Mouse (Mus musculus) bone marrow macrophage, adult 2 months (primary cell): Measurements from ENCODE around the gene Myof. TPM values are rescaled to one million over a fixed set of nuclear protein-coding genes. Genes with fewer than 3 reads are reported as not detected.
A peak's percentile ranks its signal among the peaks of the same experiment; 100 is the strongest.

Source experiments
- H3K27ac ChIP-seq: 2 replicates; pipeline ENCODE4 v1.5.1; 2012; ENCODE audit warnings: low read depth, low read length; ENCODE audit not compliant: insufficient read depth
- H3K4me1 ChIP-seq: 2 replicates; pipeline ENCODE4 v1.6.1; 2012; ENCODE audit warnings: low read length; ENCODE audit not compliant: control insufficient read depth, insufficient read depth
- H3K4me3 ChIP-seq: 2 replicates; pipeline ENCODE4 v1.5.1; 2012; ENCODE audit warnings: mild to moderate bottlenecking, low read length, moderate library complexity; ENCODE audit not compliant: insufficient read depth
- CTCF ChIP-seq: IDR thresholded peaks from 2 replicates; pipeline ENCODE4 v1.5.1; 2012; ENCODE audit warnings: low read depth, mild to moderate bottlenecking, low read length, moderate library complexity
- POLR2A ChIP-seq: IDR thresholded peaks from 2 replicates; pipeline ENCODE4 v1.6.1; 2012; ENCODE audit warnings: mild to moderate bottlenecking, low read depth, low read length, borderline replicate concordance
- polyA plus RNA-seq: library from polyadenylated mRNA; stranded (reverse); fragments of >200 nt; gene quantifications from 2 replicates; pipeline ENCODE4 v1.2.4, GENCODE M21; 2012; ENCODE audit not compliant: missing spikeins, insufficient read depth, insufficient read length

Myof gene
- polyA plus RNA-seq, 1 experiment, result 160 TPM

DNA sequence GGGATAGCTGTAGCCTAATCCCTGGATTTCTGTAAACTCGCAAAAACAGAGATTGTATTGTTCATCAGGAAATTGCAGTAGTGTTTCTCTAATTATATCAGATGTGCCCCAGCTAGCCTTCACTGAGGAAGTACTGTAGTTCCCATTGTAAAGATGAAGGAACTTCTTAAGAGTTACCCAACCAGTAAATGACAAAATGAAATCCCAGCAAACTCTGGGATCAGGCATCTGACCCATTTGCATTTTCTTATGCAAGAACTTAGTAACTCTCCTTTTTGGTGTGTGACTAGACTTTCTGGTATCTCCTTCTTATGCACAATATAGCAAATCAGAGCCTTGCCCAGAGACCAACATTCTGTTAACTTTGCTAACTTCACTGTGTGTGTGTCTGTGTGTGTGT lies 32.0 kb downstream of the Myof start:
- H3K4me3 ChIP-seq, result no peak overlapping the region
- TF ChIP-seq POLR2A, result no peak
- no peak for TF ChIP-seq CTCF
- peak overlapping the region; percentile 96 for H3K27ac ChIP-seq
- peaks cover 46% of the 10 kb centered on the region for H3K4me1 ChIP-seq

DNA sequence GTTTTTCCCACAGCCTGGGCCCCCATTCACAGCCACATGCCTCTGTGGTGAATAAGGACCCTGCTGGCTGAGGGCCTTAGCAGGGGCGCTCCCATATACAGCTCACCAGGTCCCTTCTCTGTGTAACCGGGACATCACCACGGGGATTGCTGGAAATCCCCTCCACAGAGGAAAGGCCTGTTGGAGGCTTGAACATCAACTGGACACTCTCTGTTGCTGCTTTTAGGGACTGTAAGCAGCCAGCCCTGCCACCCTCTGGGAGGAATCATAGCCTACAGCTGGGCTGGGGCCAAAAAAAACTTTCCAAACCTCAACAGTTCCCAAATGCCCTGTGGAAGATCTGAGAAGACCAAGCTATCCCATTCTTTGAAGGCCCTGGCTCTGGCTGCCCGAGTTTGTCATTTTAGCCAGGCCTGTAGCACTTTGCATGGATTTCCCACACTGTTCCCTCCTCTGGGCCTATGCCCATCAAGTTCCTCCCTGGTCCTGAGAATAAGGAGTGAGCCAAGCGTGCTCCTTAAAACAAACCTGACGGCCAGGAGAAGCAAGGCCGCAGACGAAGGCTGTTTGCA lies 38.5 kb downstream of the Myof start:
- peaks cover 27% of the 10 kb centered on the region for H3K4me1 ChIP-seq
- TF ChIP-seq CTCF, result no peak
- no peak for TF ChIP-seq POLR2A
- H3K27ac ChIP-seq, result no peak overlapping the region
- no peak overlapping the region for H3K4me3 ChIP-seq

- peaks cover 21% of the 10 kb centered on the region for H3K4me1 ChIP-seq
- no peak overlapping the region for H3K27ac ChIP-seq
- H3K4me3 ChIP-seq, result no peak overlapping the region
- TF ChIP-seq CTCF, result no peak
- no peak for TF ChIP-seq POLR2A
Measured at GRCm38 (mm10) chr19:38003671-38004521, 39.5 kb downstream of the Myof start.

DNA sequence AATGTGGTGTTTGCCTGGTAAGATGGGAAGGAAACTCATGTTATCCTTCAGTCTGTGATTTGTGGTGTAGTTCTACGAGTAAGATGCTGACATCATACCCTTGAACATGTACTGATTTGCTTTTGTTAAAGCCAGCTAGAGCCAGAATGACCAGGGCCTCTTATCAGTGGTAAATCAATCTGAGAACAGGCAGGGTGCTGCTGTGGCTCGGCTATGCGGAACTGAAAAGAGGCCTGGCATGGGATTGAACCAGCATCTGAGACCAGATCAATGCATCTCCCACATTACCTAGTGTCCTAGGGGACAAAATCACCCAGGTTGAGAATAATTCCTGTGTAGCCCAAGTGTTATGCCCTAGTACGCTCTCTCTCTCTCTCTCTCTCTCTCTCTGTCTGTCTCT lies 40.6 kb downstream of the Myof start:
- H3K4me3 ChIP-seq, result no peak overlapping the region
- H3K4me1 ChIP-seq, result peaks cover 26% of the 10 kb centered on the region
- TF ChIP-seq CTCF (no peak), POLR2A (no peak)
- no peak overlapping the region for H3K27ac ChIP-seq

DNA sequence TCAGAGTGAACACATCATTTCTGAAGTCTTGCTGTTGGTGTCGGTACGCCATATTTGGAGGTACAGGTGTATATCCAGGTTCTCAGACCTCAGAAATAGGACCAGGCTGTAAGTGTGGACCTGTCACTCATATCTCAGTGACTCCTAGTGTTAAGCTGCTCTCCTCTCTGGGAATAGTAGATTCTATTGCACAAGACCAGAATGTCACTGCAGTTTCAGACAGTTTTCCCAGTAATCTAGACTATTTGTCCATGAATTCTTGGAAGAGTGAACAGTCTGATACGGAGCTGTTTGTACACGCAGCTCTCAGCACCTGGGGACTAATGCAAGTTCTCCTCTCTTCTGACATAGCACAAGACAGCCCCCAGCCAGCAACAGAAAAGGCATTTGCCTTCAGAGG lies 42.4 kb downstream of the Myof start:
- Histone ChIP-seq H3K27ac (no peak overlapping the region), H3K4me3 (no peak overlapping the region), H3K4me1 (peaks cover 28% of the 10 kb centered on the region)
- TF ChIP-seq POLR2A, result no peak
- no peak for TF ChIP-seq CTCF

GRCm38 (mm10) chr19:37999941-38000340 lies 43.4 kb downstream of the Myof start:
- TF ChIP-seq POLR2A, result no peak
- TF ChIP-seq CTCF, result no peak
- Histone ChIP-seq H3K4me3 (no peak overlapping the region), H3K27ac (no peak overlapping the region), H3K4me1 (peaks cover 20% of the 10 kb centered on the region)

DNA sequence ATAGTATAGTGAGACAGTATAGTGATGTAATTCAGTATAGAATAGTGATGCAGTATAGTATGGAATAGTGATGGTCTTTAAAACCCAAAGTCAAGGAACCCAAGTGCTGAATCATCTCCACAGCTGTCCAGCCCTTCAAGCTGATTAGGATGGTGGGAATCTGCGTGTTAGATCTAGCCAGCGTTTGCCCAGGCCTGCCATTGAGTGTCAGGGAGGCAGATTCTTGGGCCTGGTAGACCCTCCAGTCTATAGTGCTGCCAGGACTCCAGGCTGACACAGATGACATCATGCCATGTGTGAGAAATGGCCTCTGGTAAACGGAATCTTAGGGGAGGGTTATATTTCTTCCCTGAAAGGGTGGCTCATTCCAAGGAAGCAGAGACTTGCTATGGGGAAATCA lies 49.1 kb downstream of the Myof start:
- no peak overlapping the region for H3K4me3 ChIP-seq
- no peak overlapping the region for H3K27ac ChIP-seq
- no peak for TF ChIP-seq POLR2A
- no peak for TF ChIP-seq CTCF
- peaks cover 11% of the 10 kb centered on the region for H3K4me1 ChIP-seq

DNA sequence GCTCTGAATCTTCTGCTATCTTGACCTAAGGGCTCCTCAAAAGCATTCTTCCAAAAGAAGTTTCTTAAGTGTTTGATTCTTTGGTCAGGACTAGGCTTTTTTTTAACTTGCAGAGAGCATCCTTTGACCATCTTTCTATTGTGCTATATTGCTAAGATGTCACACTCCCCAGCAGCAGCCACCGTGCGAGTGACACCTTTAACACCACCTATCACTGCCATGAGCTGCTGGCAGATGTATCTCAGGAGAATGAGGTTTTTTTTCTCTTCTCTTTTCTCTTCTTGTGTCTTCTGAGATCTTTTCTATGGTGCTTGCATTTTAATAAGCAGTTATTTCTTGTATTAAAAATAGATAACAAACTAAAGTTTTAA lies 51.2 kb downstream of the Myof start:
- Histone ChIP-seq H3K4me3 (no peak overlapping the region), H3K27ac (no peak overlapping the region), H3K4me1 (peaks cover 19% of the 10 kb centered on the region)
- TF ChIP-seq CTCF, result no peak

DNA sequence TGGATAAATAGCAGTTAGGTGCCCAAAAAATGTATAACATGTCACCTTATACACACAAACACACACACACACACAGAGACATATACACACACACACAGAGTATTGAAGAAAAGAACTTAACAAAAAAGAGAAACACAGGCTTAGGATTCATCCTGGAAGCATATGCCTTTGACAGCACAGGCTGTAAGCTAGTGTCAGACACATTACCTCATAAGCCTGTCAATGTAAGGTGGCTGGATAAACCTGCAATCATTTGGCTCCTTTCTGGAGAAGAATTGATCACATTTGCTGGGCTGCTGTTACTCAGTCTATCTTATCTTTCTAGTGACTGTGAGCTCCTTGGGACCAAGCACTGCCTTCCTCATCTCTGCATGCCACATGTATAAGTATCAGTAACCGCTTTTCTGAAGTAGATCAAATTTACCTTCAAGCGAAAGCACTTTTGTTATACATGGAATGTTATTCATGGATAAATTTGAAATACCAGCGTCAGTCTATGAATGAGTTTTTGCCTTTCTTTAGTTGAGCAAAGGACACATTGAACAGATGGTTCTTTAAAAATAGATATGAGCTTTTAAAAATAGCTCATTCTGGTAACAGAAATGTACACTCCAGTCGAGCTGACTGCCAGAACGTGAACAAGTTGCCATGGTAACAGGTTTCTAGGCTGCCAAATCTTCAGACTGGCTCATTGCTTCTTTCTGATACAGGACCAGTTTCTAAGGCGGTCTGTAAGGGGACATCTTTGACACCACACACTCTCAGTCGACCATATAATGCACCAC lies 51.8 kb downstream of the Myof start:
- no peak overlapping the region for H3K27ac ChIP-seq
- TF ChIP-seq CTCF (no peak), POLR2A (no peak)
- peaks cover 18% of the 10 kb centered on the region for H3K4me1 ChIP-seq
- no peak overlapping the region for H3K4me3 ChIP-seq

DNA sequence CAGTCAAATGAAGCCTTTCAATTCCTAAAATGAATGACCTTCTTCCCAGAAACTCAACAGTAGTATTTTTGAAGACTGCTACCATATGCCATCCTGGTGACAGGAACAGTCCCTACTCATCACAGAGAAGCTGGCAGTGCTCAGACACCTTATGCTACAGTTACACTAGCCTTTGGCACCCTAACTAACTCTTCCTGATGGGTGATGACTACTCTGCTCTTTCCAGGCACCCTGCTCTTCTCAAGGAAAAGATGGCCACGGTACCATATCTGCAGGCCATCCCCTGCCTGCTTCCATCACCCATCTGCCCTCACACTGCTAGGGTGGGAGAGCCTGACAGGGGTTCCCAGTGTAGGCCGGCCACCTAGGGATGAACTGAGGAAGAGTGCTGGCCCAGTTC lies 53.4 kb downstream of the Myof start:
- H3K27ac ChIP-seq, result no peak overlapping the region
- TF ChIP-seq CTCF (no peak), POLR2A (no peak)
- H3K4me1 ChIP-seq, result peaks cover 18% of the 10 kb centered on the region
- no peak overlapping the region for H3K4me3 ChIP-seq
